Mouse (Mus musculus) E14TG2a.4 (cell line): ENCODE measurements at regions not wholly inside any gene's neighbourhood (a gene's known extent, or its start where the extent isn't known, plus 50 kb on each side); places are given as distances from the start of the nearest gene placed in this dataset.
A peak's percentile ranks its signal among the peaks of the same experiment; 100 is the strongest.

Source experiments
- H3K27me3 ChIP-seq: 2 replicates; pipeline ENCODE4 v1.6.1; 2014; ENCODE audit warnings: low read length, control low read depth; ENCODE audit not compliant: insufficient read depth
- H3K36me3 ChIP-seq: 2 replicates; pipeline ENCODE4 v1.6.1; 2014; ENCODE audit warnings: low read length, control low read depth; ENCODE audit not compliant: insufficient read depth
- H3K4me1 ChIP-seq: replicated peaks from 2 replicates; pipeline ENCODE4 v1.6.1; 2014; ENCODE audit warnings: low read depth, low read length, control low read depth
- H3K4me3 ChIP-seq: replicated peaks from 2 replicates; pipeline ENCODE4 v1.5.1; 2014; ENCODE audit warnings: mild to moderate bottlenecking, low read length
- H3K9me3 ChIP-seq: 2 replicates; pipeline ENCODE4 v1.6.1; 2014; ENCODE audit warnings: low read length, control low read depth
- CTCF ChIP-seq: conservative IDR thresholded peaks from 2 replicates; pipeline ENCODE4 v1.5.1; 2014; ENCODE audit warnings: low read length
- NANOG ChIP-seq: IDR thresholded peaks from 2 replicates; pipeline ENCODE4 v1.6.1; 2014; ENCODE audit warnings: borderline replicate concordance, low read length, mixed read lengths
- POU5F1 ChIP-seq: IDR thresholded peaks from 2 replicates; pipeline ENCODE4 v1.6.1; 2014; ENCODE audit warnings: low read length, borderline replicate concordance

DNA sequence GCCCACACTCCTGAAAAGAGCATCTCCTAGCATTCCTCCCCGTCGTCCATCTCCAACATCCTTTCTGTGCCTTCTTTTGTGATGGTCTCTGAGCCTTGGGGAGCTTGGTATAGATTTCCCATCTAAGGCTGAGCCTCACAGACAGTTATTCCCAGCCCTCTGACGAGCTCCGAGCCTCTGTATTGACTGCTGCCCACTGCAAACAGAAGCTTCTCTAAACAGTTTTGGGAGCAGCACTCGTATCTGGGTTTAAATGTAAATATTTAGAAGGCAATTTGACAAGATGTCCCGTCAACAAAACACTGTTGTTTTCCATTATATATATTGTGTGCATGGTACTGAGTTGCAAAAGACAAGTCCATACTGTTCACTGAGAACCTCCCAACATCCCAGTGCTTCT lies 86.4 kb upstream of the Egr2 start:
- Histone ChIP-seq H3K4me3 (no peak overlapping the region), H3K4me1 (peaks cover 2% of the 10 kb centered on the region; the same call in 1 of the 2 replicates), H3K9me3 (peaks cover 11% of the 10 kb centered on the region), H3K27me3 (peaks cover 4% of the 10 kb centered on the region; the same call in 1 of the 2 replicates), H3K36me3 (no peaks in the 10 kb centered on the region)
- no peak for TF ChIP-seq NANOG
- no peak for TF ChIP-seq POU5F1
- TF ChIP-seq CTCF = no peak

- no peak for TF ChIP-seq CTCF
- no peak for TF ChIP-seq POU5F1
- no peak for TF ChIP-seq NANOG
Observed at GRCm38 (mm10) chr10:67454149-67454548, 81.1 kb upstream of the Egr2 start.

GRCm38 (mm10) chr10:67458447-67459272 lies 76.6 kb upstream of the Egr2 start:
- H3K9me3 ChIP-seq = peaks cover 20% of the 10 kb centered on the region
- TF ChIP-seq NANOG = peak; percentile 87
- TF ChIP-seq CTCF = no peak
- peak; percentile 42; the same call in 1 of the 2 replicates for TF ChIP-seq POU5F1
- H3K36me3 ChIP-seq = no peaks in the 10 kb centered on the region
- H3K27me3 ChIP-seq = peaks cover 17% of the 10 kb centered on the region
- H3K4me3 ChIP-seq = 0 out of 2 replicates have a peak overlapping the region, but pooled peaks have one; percentile 5
- peaks cover 62% of the 10 kb centered on the region for H3K4me1 ChIP-seq

More at GRCm38 (mm10) chr10:67454149-67454548, 81.1 kb upstream of the Egr2 start:
- Histone ChIP-seq H3K9me3 (peaks cover 20% of the 10 kb centered on the region), H3K4me3 (no peak overlapping the region), H3K4me1 (peaks cover 26% of the 10 kb centered on the region), H3K36me3 (no peaks in the 10 kb centered on the region), H3K27me3 (peaks cover 16% of the 10 kb centered on the region; the same call in 1 of the 2 replicates)

DNA sequence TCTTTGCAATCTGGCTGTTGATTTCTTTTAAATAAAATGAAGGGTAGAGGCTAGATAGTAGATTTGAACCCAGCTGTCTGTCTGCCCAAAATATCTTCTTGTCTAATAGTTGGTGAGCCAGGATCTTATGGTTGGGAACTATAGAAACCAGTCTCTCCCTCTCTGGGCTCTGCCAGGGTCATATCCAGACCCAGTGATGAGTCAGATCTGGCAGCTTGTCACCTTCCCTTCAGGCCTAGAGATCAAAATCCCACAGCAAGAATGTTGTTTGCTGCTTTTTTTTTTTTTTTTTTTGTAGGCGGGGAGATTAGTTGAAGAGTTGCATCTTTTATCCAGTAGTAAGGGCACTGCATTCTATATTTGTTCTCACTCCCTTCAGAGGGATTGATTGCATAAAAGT lies 74.0 kb upstream of the Egr2 start:
- Histone ChIP-seq H3K9me3 (peaks cover 14% of the 10 kb centered on the region), H3K36me3 (no peaks in the 10 kb centered on the region), H3K4me1 (peaks cover 59% of the 10 kb centered on the region), H3K27me3 (peaks cover 18% of the 10 kb centered on the region), H3K4me3 (no peak overlapping the region)
- TF ChIP-seq CTCF = no peak
- TF ChIP-seq POU5F1 = no peak
- no peak for TF ChIP-seq NANOG

DNA sequence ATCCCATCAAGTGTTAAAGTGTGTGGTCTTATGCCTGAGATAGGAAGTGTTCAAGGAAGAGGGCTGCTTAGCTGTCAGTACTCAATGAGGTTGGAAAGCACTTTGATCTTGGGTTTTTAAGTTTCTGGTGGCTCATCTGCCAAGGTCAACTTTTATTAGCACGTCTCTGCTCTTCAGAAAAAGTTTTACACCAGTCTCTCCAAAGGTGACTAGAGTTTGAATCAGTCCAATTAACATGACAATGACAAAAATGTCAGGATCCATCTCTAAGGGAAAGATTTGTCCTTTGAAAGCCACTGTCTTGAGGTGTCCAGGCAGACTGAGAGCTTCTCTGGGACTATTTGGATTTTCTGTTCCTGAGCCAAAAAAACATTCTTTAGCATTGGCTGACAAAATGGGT lies 73.4 kb upstream of the Egr2 start:
- H3K4me1 ChIP-seq = peaks cover 65% of the 10 kb centered on the region
- H3K9me3 ChIP-seq = peaks cover 13% of the 10 kb centered on the region
- TF ChIP-seq NANOG (0 out of 2 replicates have a peak, but pooled peaks have one; percentile 51), CTCF (no peak), POU5F1 (peak; percentile 66; the same call in 1 of the 2 replicates)
- H3K27me3 ChIP-seq = peaks cover 21% of the 10 kb centered on the region
- no peak overlapping the region for H3K4me3 ChIP-seq
- no peaks in the 10 kb centered on the region for H3K36me3 ChIP-seq

DNA sequence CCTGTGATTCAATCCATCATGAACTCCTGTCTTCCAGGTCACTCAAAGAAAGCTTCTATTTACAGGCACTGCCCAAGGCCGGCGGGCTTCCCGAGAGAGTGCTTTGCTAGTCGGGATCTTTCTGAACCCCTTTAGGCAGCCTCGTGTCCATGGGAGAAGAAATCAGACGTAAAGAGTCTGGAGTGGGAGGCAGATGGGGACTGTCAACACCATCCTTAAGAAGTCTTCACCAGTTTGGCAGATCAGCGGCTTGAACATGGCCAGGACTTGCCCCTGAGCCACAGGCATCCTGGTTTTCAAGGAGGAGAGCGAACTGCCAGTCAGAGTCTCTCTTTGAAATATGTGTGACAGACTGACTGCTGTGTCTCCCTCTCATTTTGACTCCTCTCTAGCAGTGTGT lies 66.6 kb upstream of the Egr2 start:
- Histone ChIP-seq H3K27me3 (peaks cover 11% of the 10 kb centered on the region), H3K4me1 (peaks cover 16% of the 10 kb centered on the region), H3K36me3 (no peaks in the 10 kb centered on the region), H3K9me3 (no peaks in the 10 kb centered on the region; the same call in 1 of the 2 replicates), H3K4me3 (no peak overlapping the region)
- TF ChIP-seq NANOG = no peak
- no peak for TF ChIP-seq POU5F1
- TF ChIP-seq CTCF = no peak

DNA sequence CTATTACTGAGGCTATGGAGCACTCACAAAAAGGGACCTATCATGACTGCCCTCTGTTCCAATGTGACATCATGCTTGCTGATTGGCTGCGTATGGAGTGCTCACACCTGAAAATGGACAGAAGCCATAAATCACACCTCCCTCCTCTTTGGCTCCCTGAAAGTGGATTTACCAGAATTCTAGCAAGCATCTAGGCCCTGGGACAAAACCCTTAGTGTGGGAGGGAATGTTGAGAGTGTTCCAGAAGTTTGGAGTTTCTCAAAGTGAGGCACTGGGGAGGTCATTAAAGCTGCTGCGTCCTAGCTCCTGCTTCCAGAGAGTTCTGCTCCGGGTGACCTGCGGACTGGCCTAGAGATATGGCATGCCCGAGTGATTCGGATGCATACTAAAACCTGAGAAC lies 62.3 kb upstream of the Egr2 start:
- peaks cover 3% of the 10 kb centered on the region; the same call in 1 of the 2 replicates for H3K4me1 ChIP-seq
- H3K4me3 ChIP-seq = no peak overlapping the region
- TF ChIP-seq NANOG (no peak), CTCF (no peak)

GRCm38 (mm10) chr10:67474336-67474735 lies 60.9 kb upstream of the Egr2 start:
- TF ChIP-seq POU5F1 (no peak), NANOG (no peak), CTCF (no peak)
- Histone ChIP-seq H3K4me3 (no peak overlapping the region), H3K9me3 (no peaks in the 10 kb centered on the region), H3K27me3 (no peaks in the 10 kb centered on the region), H3K36me3 (no peaks in the 10 kb centered on the region), H3K4me1 (no peaks in the 10 kb centered on the region)

More for the DNA sequence above, 62.3 kb upstream of the Egr2 start:
- Histone ChIP-seq H3K36me3 (no peaks in the 10 kb centered on the region), H3K27me3 (no peaks in the 10 kb centered on the region), H3K9me3 (no peaks in the 10 kb centered on the region)

DNA sequence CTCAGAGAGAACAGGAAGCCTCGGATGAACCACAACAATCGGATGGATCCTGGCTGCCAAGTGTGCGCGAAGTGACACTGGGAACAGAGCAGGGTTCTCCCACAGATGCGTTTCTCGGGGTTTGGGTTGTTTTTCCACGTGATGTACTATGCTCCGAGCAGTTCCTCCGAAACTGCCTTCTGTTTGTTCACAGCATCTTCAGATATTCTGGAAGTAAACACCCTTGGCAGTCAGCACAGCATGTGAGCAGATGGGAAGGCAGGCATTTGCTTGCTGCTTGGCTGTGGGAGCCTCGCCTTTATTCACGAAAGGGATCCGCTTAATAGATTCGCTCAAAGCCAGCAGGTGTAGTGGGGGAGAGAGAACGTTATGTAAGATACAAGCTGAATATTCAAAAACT lies 53.0 kb upstream of the Egr2 start:
- Histone ChIP-seq H3K4me1 (peaks cover 25% of the 10 kb centered on the region), H3K27me3 (no peaks in the 10 kb centered on the region), H3K9me3 (peaks cover 31% of the 10 kb centered on the region), H3K4me3 (no peak overlapping the region), H3K36me3 (no peaks in the 10 kb centered on the region)
- TF ChIP-seq CTCF (no peak), NANOG (no peak; the same call in 1 of the 2 replicates), POU5F1 (no peak)
